Mouse (Mus musculus) adrenal gland, adult 2 months (tissue): Measurements from ENCODE around the gene Tctex1d4. TPM values are rescaled to one million over a fixed set of nuclear protein-coding genes. Genes with fewer than 3 reads are reported as not detected.

Experiments
- DNase-seq: peaks from one replicate; pipeline ENCODE4 v3.0.0; 2021
- polyA plus RNA-seq: library from polyadenylated mRNA; depleted of rRNA; stranded (reverse); fragments of >200 nt; gene quantifications from 2 replicates; pipeline ENCODE4 v1.2.3, GENCODE M21; 2012
- total RNA-seq, 2 experiments: library from RNA; stranded (reverse); gene quantifications; 2 replicates each; pipeline ENCODE4 v1.2.3; 2021

The Tctex1d4 gene
- total and polyA plus RNA-seq, 3 experiments, result not detected

DNA sequence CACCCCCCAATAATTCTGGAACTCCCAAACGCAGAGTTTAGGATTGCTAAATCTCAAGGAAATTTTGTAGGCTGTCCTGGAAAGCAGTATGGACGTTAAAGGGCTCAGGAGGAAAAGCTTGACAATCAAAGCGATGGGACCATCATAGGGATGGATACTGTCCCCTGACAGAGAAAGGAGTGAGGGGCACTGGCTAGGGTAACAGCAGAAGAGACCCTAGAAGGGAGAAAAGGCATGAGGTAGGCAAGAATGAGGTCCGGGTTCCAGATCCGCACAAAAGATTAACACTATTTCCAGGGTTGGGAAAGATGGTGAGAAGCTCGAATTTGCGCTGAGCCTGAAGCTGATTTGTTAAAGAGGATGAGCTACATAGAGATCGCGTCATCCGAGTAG is 6.5 kb upstream of the Tctex1d4 start:
- DNase-seq, result no peak

DNA sequence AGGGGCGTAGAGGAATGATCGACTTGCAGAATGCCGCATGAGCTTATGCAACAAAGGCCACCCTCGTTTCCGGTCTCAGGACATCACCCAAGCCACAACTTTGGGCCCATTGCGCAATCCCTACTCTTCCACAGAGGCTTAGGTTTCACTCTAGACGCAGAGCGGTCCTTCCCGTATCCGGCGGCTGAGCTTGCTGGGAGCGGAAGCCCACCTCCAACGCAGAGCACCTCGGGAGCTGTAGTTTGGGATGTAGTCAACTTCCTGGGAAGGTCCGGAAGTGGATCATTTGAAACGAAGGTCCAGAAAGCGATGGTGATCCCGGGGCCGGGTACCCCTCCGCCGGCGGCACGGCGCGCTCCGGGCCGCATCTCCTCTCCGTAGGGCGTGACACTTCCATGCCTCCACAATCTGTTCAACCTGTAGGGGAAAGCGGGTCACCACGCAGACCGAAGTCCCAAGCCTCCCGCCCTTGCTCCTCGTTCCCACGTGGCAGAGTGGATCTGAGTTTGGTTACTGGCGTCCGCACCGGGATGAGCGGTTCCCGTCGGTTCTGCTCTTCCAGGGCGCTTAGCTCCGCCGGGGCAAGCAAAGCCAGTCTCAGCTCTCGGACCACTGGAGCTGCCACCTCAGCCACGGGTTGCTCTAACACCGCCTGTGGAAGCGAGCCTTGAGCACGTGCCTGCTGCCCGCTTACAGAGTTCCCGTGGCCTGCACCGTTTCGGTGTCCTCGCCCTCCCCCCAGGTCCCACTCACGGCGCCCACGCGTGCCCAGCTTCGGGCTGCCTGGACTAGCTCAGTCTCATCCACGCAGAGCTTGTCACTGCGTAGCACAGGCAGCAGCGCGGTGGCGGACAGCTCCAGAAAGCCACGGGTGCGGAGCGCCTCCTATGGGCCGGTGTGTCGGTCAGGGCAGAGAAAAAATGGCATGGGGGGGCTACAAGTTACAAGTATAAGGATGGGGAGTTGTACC is 5.9 kb upstream of the Tctex1d4 start:
- DNase-seq, result peak; percentile 96

DNA sequence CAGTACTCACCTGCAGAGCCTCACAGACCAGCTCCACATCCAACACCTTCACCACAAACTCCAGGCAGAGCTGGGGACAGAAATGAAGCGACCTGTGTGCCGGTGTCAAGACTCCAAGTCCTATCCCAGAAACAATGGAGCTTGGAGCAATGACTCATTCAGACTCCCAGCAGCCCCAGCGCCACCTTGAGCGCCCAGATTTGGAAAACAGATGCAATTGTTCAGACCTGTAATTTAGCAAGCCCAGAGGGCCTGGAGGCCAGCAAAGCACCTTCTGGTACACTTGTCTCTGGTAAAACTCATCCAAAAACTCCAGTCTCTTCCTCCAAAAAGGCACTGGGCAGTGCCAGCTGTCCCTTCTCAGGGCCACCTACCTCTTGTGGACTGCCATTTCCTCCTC is 4.4 kb upstream of the Tctex1d4 start:
- DNase-seq, result no peak

DNA sequence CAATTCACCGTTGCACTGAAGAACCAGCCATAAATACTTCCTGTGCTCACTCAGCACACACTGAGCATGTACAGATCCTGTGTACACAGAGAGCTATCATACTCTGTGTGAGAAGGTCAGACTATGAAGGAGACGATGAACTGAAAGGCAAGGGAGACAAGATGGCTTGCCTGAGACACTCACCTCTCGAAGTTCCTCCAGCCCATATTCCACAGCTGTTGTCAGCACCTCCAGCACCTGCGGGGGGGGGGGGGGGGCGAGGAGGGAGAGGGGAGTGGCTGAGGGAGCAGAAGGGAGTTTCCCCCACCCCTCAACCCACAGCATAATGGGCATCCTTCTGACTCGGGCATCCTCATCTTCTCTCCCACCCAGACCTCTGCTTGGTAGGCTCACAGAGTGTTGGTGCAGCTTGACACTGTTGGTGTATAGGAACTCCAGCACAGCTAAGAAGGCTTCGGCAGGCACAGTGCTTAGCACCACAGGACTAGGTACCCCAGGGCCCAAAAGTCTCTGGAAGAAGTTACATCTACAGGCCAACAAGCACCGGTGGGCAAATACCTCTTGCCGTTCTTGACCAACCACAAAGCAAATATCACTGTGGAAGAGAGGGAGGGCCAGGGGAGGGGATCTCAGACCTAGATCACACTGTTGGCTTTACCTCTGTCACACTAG is 2.9 kb upstream of the Tctex1d4 start:
- DNase-seq, result no peak

DNA sequence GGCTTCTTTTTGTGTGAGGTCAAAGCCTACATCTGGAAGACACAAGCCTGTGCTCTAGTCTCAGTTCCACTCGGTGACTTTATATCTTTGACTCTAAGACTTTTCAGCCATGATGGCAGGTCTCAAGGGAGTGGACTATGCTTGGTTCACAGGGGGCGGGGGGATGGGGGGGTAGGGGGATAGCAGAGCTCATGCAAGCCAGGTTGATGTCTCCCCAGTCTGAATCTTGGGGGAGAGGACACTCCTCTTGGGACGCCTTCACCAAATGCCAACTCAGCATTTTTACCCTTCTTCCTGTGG is 2.4 kb upstream of the Tctex1d4 start:
- DNase-seq, result no peak

DNA sequence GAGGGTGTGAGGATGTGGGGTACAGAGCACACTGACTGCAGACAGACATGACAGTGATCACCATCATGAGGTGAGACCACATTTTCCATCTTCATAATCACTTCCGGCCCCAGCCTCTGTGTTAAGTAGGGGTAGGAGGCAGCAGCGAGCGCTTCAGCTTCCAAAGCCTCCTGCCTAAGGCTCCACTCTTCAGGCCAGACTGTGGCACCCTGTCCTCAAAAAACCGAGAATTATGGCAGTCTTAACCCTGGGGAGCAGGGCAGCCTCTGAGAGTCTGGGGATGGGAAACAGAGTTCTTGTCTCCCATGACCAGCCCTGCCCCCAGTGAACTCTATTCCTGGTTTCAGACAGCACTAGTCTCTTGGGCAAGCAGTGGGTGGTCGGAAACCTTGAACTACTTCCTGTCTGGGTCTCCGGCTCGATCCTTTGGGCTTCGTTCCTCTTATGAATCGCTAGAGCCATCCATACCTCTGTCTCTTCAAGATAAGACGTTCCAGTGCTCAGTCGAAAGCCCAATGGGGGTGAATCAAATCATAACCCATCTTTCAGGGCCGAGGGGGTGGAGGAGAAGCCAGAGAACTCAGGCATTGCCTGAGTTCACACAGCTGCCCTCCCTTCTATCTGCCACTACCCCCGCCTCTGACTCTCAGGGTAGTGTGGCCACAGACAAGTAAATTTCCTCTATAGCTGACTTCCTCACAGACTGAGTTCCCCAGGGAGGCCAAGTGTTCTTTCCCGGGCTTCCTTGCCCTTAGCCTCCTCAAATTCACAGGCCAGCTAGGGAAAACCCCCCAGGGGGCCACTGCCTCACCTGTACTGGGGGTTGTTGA is 1.9 kb upstream of the Tctex1d4 start:
- DNase-seq, result peak; percentile 61

DNA sequence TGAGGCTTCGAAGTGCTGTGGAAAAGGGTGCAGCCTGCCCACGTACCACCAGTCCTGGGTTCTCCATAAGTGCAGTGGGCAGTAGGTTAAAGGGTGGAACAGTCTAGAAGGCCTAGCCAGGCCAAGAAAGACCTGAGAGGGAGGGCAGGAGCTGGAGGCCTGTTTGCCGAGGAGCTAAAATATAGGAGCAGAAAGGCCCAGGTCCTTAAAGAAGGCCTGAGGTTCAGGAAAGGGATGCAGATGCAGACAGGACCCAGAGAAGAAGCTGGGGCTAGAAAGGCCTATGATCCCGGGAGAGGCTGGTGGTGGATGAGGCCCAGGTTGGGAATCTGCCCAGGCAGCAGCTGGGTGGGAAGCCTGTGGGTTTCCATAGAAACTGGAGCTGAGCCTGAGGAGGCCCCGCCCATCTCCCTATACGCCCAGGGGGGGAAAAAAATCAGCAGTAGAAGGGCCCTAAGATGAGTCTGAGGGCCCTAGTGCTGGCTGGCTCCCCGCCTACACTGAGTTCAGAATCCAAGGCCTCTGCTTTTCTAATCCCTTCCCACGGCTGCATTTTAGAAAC is 1.2 kb upstream of the Tctex1d4 start, which contains the start of gene Btbd19:
Btbd19 (minus strand) TSS at position 378 of the 562 bp plus-strand sequence.
- DNase-seq, result peak; percentile 58

DNA sequence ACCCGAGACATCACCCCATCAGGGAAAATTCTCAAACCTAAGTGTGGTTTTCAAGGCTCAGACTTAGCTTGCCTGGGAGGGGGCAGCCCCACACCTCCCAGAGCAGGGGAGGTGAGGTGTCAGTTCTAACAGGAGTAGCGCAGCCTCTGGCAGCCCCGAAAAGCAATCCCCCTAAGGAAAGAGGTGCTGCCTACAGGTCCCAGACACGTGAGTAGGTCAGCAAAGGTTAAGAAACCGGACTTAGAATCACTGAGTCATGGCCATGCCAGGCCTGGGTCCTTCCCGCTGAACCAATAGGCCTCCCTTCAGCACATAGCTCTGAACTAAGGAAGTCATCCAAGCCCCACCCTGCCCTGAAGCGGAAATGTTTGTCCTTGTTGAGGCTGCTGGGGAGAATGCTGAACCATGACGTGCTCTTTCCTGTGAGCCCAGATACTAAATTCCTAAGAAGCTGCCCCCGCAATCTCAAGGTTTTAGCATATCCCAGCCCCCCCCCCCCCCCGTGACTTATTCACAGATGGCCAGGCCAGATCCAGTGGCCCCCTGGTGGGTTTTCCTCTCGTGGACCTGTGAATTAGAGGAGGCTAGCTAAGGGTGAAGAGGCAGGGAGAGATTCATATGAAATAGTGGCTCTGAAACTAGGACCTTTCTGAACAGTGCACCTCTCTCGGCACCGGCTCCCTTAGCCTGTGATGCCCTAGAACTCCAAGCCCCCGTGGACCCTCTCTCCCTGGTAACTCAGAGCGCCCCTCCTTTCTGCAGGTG is 502 bp upstream of the Tctex1d4 start:
- DNase-seq, result peak; percentile 87

DNA sequence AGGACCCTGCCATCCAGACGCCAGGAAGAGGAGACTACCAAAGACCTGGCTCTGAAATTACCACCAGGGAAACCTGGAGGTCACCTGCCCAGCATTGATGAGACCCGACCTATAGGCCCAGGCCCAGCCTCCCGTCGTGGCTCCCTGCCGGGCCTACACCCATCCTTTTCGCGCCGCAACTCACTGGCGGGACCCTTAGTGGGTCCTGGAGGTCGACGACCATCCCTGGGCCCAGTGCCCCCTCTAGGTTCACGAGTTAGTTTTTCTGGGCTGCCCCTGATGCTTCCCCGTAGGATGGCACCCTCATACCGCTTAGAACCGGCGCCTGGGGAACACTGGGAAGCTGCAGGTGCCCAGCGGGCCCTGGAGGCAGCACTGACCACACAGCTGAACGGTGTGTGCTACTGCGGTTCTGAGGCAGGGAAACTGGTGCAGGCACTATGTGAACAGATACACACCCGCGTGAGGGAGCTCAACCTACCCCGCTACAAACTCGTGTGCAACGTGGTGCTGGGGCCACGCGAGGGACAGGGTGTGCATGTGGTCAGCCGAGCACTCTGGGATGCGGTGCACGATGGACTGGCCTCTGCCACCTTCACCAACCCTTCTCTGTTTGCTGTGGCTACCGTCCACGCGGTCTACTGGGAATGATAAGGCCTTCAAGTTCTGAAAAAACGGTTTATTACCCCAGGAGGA is 1.5 kb downstream of the Tctex1d4 start:
- no peak for DNase-seq

DNA sequence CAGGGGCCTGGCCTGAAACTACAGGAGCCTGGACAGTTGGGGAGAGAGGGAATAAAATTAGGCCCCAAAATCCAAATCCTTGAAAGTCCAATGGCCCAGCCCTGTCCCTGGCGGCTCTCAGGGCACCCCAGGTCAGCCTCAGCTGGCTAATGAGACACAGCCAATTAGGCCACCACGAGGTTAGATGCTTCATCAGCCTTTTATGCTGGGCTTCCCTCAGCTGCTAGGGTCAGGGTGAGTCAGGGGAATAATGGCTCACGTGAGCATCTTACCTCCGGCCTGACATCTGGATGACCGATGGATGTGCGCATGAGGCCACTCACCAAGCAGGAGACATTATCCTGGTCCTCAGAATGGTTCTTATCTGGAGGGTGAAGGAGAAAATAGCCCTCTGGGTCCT is 4.2 kb downstream of the Tctex1d4 start:
- no peak for DNase-seq

DNA sequence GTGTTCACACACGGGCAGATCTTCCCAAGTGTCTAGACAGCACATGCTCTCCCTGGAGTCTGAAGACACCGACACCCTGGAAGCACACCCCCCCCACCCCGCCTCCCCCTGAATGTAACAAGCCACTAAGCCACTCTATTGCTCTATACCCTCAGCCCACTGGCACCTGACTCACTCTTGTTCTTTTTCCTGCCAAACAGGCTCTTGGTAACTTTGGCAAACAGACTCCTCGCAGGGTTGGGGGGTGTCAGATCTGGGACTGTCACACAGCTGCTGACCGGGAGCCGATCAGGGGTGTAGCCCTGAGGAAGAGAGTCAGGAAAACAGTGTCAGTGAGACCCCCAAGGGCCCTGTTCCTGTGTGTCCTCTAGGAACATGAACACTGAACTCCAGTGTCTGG is 4.6 kb downstream of the Tctex1d4 start:
- no peak for DNase-seq

DNA sequence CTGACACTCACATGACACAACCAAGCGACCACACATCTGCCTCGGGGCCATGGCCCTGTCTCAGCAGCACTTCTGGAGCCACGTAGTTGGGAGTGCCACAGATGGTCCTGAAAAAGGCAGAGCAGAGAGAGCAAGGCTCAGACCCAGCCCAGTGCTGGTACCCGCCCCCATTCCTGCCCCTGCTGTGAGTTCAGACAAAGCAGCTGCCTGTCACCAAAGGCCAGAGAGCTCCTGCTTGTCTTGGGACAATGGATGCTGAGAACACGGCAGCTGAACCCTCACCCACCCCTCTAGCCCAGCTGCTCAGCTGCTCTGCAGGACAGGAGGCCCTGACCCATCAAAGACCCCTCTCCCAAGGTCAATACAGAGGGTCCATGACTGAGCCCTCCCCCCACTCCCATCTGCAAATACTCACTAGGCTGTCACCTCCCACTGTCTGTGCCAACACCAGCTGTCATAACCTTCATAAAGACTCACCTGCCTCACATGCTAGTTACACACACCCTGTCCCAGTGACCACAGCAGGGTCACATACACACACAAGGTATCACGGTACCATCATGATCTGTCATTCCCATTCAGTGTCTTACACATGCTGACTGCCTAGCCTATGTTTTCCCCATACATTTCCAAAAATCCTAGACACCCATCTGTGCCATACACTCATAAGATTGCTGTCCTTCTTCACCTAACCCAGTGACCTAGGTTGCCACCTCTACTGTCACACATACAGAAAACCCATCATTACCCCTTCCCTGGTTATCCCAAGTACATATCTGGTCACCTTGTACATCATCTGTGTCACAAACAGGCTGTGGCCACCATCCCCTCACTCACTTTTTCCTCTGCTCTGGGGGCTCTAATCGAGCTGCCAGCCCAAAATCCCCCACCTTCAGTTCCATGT is 5.5 kb downstream of the Tctex1d4 start:
- DNase-seq, result no peak

DNA sequence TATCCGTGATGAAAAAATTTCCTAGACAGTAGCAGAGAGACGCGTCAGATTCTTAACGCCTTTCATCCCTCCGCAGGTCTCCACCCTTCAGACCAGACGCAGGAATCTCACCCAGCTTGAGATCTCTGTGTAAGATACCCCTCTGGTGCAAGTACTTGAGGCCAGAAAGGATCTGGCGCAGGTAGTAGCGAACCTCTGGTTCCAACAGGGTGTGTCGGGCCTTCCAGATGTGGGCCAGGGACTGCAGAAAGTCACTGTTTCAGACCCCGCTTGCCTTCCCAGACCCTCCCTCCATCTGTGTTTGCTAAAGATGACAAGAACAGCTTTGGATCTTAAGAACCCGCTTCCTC is 6.2 kb downstream of the Tctex1d4 start:
- no peak for DNase-seq

DNA sequence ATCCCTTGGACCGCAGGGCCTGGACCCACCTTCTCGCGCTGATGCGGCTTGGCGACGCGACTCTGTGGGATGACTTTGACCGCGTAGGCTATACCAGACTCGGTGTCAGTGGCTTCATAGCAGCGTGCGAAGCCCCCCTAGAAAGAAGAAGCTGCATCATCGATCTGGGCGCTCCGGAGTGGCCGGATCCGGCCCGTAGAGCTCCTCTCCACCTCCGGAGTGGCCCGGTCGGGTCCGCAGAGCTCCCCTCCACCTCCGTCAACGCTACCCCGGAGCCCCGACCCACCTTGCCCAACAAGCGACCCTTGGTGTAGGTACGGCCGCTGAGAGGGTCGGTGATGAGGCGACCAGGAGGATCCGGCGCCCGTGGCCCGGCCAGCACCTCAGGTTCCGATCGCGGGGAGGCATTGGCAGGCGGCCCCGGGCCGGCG is 6.8 kb downstream of the Tctex1d4 start:
- no peak for DNase-seq

DNA sequence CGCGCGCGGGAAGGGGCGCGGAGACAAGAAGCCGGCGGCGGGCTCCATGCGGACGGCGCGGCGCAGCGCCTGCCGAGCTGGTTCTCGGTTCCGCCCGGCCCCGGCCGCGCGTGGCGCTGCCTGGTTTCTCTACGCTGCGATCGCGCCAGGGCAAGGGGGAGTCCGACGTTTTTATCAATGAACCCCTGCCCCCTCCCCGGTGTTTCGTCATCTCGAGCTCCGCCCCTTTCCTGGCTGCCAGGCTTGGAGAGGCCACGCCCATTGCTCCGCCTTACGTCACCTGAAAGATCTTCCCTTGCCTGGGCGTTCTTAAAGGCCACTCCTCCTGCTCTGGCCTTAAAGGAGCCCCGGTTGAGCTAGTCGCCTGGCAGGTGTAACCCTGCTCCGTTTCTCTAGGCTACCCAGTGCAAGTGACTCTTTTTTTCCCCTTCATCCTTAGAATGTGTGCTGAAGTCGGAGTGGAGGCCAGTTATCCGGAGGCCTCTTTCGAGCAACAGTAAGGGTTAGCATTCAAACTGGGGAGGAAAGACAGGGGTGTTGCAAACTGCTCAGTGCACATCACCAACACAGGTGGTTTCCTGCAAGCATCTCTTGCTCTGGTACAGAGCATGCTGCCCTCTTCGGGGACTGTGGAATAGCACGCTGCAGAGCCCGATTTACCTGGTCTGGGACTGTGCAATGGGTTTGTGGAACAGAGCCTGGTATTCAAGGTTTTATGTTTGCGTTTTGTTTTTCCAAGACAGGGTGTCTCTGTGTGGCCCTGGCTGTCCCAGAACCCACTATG is 7.4 kb downstream of the Tctex1d4 start, which contains the start of gene Plk3:
Plk3 (minus strand) TSS at position 147 of the 784 bp plus-strand sequence.
- DNase-seq, result peak; percentile 98

DNA sequence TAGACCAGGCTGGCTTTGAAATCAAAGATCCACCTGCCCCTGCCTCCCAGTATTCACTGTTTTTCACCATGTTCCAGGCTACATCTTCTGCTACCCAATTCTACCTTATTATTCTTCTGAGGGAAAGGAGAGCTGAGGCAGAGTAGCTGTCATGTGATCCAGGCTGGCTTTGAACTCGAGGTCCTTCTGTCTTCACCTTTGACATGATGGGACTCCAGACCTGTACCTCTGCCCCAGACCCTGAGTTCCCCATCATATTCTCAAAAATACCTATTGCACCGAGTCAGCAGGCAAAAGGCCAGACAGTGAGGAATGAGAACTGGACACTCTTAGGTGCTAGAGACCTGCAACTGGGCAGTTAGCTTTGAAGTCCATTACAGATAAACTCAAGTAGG is 8.0 kb downstream of the Tctex1d4 start:
- DNase-seq, result no peak

DNA sequence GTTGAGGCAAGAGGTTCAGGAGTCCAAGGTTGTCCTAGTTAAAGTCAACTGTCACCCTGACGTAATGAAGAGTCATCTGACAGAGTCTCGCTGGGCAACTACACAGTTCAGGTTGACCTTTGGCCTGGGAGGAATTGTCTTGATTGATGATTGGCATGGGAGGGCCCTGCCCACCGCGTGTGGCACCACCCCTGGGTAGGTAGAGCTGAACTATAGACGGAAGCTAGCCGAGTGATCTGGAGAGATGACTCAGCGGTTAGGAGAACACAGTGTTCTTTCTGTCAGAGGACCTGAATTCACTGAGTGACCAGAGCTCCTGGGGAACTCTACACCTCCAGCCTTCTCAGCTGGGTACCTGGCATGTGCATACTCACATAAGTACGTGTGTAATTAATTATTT is 9.4 kb downstream of the Tctex1d4 start:
- peak; percentile 91 for DNase-seq

DNA sequence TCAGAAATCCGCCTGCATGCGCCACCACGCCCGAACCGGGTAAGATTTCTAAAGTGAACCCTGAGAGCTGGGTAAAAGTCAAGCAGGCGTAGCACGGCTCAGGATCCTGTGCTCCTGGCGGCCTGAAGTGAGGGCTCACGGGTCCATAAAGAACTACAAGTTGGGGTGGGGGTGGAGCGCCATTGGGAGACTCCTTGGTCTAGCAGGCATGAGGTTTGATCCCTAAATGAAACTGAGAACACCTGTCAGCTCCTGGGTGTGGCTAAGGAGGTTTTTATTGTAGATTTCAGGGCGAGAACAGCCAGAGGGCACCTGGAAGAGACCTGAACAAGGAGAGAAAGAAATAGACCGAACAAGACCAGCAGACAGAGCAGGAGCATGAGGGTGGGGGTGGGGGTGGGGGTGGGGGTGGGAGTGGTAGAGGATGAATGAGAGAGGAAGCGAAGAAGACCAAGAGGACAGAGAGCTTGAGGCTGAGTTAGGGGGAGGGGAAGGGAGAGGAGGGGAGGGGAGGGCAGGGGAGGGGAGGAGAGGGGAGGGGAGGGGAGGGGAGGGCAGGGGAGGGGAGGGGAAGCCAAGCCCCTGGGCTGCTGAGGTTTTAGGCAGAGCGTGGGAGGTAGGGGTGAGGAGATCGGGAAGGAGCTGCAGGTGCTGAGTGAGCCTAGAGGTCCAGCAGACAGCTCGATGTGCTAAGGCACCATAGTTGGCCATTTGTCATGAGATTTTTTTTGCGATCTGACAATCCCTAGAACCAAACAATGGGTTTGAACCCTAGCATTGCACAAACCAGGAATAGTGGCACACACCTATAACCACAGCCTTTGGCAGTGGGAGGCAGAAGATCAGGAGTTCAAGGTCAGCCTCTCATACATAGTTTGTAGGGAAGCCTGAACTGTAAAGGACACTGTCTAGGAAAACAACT is 12.0 kb downstream of the Tctex1d4 start:
- no peak for DNase-seq
